Mouse (Mus musculus): ENCODE measurements around the gene Vax2.
A peak's percentile ranks its signal among the peaks of the same experiment; 100 is the strongest.

Vax2 gene

GRCm38 (mm10) chr6:83762344-83762743, 51.3 kb downstream of the Vax2 start, which contains the start of gene Ankrd53:
Gene Ankrd53, plus strand, starts transcription at chr6:83762644.
- no peak for DNase-seq (ENCODE audit: low spot score in 2 of 2)

- DNase-seq (ENCODE audit: low spot score in 2 of 2), result peak in 1 of 2 experiments; percentile 33
These were observed 51.9 kb downstream of the Vax2 start for GRCm38 (mm10) chr6:83762880-83763431.

GRCm38 (mm10) chr6:83766982-83767381, 55.9 kb downstream of the Vax2 start:
- DNase-seq (ENCODE audit: low spot score in 2 of 2), result no peak

GRCm38 (mm10) chr6:83768485-83768884, 57.4 kb downstream of the Vax2 start:
- no peak for DNase-seq (ENCODE audit: low spot score in 2 of 2)

GRCm38 (mm10) chr6:83774126-83774525, 63.1 kb downstream of the Vax2 start:
- DNase-seq (ENCODE audit: low spot score in 2 of 2), result no peak

- DNase-seq (ENCODE audit: low spot score in 2 of 2), result peak; percentile 20 to 26
These were observed 63.9 kb downstream of the Vax2 start for GRCm38 (mm10) chr6:83774781-83775563.

- DNase-seq (ENCODE audit: low spot score in 2 of 2), result peak; percentile 77 to 87
These were observed 64.7 kb downstream of the Vax2 start, which contains the start of gene Tex261 for GRCm38 (mm10) chr6:83775638-83776293. Gene Tex261, minus strand, starts transcription at chr6:83775813.

- DNase-seq (ENCODE audit: low spot score in 2 of 2), result no peak
These were observed 67.2 kb downstream of the Vax2 start for GRCm38 (mm10) chr6:83778306-83778705.

GRCm38 (mm10) chr6:83779026-83779425, 68.0 kb downstream of the Vax2 start:
- DNase-seq (ENCODE audit: low spot score in 2 of 2), result peak in 1 of 2 experiments; percentile 58

GRCm38 (mm10) chr6:83786426-83786825, 75.4 kb downstream of the Vax2 start:
- no peak for DNase-seq (ENCODE audit: low spot score in 2 of 2)
